Mouse (Mus musculus) megakaryocyte-erythroid progenitor cell, adult 5-6 weeks (primary cell): Measurements from ENCODE around the gene Exoc6b. TPM values are rescaled to one million over a fixed set of nuclear protein-coding genes. Genes with fewer than 3 reads are reported as not detected.
"Not testable (repeated sequence)": the region's sequence is repeated elsewhere in the genome, so short reads cannot be mapped to it uniquely, and the experiment has no call there.

Source experiments
- ATAC-seq: replicated peaks from 2 replicates; pipeline ENCODE4 v1.8.0; 2016; ENCODE audit warnings: mild to moderate bottlenecking, inconsistent platforms; ENCODE audit not compliant: severe bottlenecking, poor library complexity, low FRiP score, low TSS enrichment
- total RNA-seq, 2 experiments: library from RNA; stranded (forward) in 1 of 2; stranded (reverse) in 1 of 2; fragments of 200-1000, 215-1000 nt in 1 of 2; fragments of >200 nt in 1 of 2; fragmentation: Nextera tagmentation in 1 of 2; gene quantifications; 2 replicates each; pipeline ENCODE4 v1.2.3; 2014 to 2017

Gene Exoc6b
- total RNA-seq, 2 experiments from 2014 or later: 6.5 to 8.5 TPM

GRCm38 (mm10) chr6:84661451-84662112 is 407.7 kb downstream of the Exoc6b start:
- ATAC-seq: peak; percentile 68; the same call in 1 of the 2 replicates

- no peak for ATAC-seq
These were observed 408.3 kb downstream of the Exoc6b start for GRCm38 (mm10) chr6:84660982-84661381.

- no peak for ATAC-seq
These were observed 412.2 kb downstream of the Exoc6b start for GRCm38 (mm10) chr6:84657091-84657490.

- no peak for ATAC-seq
These were observed 412.6 kb downstream of the Exoc6b start for GRCm38 (mm10) chr6:84656680-84657079.

GRCm38 (mm10) chr6:84651902-84652301 is 417.4 kb downstream of the Exoc6b start:
- ATAC-seq: no peak

GRCm38 (mm10) chr6:84647197-84647596 is 422.1 kb downstream of the Exoc6b start:
- no peak for ATAC-seq

- ATAC-seq: no peak
These were observed 422.6 kb downstream of the Exoc6b start for GRCm38 (mm10) chr6:84646696-84647095.

GRCm38 (mm10) chr6:84641062-84641431 is 428.3 kb downstream of the Exoc6b start:
- no peak for ATAC-seq

- ATAC-seq: no peak
These were observed 428.8 kb downstream of the Exoc6b start for GRCm38 (mm10) chr6:84640324-84641061.

- ATAC-seq: no peak
These were observed 431.1 kb downstream of the Exoc6b start for GRCm38 (mm10) chr6:84638206-84638605.

GRCm38 (mm10) chr6:84631588-84631987 is 437.7 kb downstream of the Exoc6b start:
- ATAC-seq: no peak

GRCm38 (mm10) chr6:84630276-84630675 is 439.0 kb downstream of the Exoc6b start:
- ATAC-seq: no peak

- ATAC-seq: no peak
These were observed 440.5 kb downstream of the Exoc6b start for GRCm38 (mm10) chr6:84628831-84629230.

- ATAC-seq: no peak
These were observed 442.9 kb downstream of the Exoc6b start for GRCm38 (mm10) chr6:84626398-84626797.

GRCm38 (mm10) chr6:84619166-84619565 is 450.1 kb downstream of the Exoc6b start:
- no peak for ATAC-seq

- ATAC-seq: no peak
These were observed 452.3 kb downstream of the Exoc6b start for GRCm38 (mm10) chr6:84617051-84617450.

GRCm38 (mm10) chr6:84616586-84616985 is 452.7 kb downstream of the Exoc6b start:
- ATAC-seq: no peak

GRCm38 (mm10) chr6:84613561-84613960 is 455.8 kb downstream of the Exoc6b start:
- ATAC-seq: no peak

- ATAC-seq: no peak
These were observed 468.0 kb downstream of the Exoc6b start for GRCm38 (mm10) chr6:84601136-84601889.

- not testable (repeated sequence) for ATAC-seq
These were observed 470.0 kb downstream of the Exoc6b start for GRCm38 (mm10) chr6:84599296-84599695.
